Mouse (Mus musculus) kidney, adult 11 months (tissue): ENCODE measurements around the gene Antxr1.

Experiments used
- DNase-seq: peaks from one replicate; pipeline ENCODE4 v3.0.0; 2022

The Antxr1 gene

DNA sequence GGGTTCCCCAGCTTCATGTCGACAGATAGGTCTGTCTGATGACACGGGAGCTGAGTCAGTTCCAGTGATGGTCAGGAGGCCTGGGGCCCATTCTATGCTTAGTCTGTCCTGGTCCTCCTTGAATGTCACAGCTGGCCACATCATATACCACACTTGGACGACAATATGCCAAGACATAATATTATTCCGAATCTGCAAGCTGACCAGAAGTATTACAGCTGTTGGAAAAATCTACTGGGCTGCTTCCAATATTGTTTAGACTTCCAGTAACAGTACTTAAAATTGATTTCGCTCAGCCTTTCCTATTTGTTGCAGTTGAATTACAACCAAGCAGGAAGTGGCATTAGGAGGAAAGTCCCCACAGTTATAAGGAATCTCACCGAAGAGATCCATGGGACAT is 48.4 kb downstream of the Antxr1 start:
- no peak for DNase-seq

DNA sequence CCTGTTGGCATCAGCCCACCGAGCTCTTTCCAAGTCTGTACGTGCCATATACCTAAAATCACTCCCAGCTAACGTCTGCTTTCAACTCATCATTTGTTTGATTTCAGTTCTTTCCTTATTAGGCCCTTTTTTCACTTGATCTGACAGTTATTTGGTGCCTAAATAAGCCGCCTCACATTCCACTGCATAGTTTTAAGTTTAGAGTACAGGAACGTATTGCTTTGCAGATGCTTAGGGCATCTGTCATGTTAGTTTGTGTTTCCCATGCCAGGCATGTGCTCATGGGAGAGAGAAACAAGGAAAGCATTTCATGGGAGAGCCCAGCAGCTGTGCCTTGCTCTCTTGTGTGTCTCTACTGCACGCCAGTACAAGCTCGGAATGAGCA is 50.3 kb downstream of the Antxr1 start:
- no peak for DNase-seq

DNA sequence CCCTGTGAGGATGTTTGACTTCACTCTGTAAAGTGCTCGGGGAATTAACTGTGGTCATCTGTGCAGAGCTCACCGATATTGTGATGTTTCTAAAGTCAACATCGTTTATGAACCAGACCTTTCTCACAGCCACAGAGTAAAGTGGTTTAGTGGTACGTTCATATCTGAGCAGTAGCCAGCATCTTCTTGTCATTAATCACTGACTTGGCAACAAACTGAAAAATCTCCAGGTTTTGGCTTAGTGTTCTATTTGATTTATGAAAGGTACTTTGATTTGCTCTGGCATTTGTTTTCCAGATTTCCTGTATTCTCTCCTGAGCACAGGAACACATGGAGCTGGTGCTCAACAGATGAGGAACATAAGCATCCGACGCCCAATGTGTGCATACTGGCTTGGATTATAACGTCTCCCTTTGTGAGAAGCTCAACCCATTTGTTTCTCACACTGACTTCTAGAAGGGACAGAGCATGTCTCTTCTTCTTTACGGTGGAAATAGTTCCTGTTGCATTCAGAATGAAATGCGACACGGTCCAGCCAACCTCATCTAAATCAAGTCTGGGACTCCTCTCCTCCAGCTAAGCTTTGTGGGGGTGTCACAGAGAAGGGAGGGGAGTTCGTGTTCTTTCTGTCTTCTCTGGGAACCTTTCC is 50.8 kb downstream of the Antxr1 start:
- DNase-seq: no peak

DNA sequence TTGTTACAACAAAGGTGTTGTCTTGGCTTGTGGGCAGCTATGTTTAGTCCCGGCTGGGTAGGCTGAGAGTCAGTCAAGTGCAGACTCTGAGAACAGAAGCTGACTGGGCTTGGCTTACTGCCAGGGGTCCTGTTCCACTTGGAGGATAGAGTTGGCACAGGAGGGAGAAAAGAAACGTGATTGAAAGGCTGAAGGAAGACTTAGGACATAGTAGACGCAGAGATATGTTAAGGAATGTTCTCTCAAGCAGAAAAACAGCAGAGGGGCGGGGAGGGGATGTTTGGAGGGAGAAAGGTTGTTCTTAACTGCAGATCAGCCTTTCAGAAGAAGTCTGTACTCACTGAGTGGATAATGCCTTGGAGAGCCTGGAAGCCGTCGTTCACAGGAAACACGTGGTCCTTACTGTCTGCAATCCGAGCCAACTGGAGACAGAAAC is 53.3 kb downstream of the Antxr1 start:
- DNase-seq: peak; percentile 80

DNA sequence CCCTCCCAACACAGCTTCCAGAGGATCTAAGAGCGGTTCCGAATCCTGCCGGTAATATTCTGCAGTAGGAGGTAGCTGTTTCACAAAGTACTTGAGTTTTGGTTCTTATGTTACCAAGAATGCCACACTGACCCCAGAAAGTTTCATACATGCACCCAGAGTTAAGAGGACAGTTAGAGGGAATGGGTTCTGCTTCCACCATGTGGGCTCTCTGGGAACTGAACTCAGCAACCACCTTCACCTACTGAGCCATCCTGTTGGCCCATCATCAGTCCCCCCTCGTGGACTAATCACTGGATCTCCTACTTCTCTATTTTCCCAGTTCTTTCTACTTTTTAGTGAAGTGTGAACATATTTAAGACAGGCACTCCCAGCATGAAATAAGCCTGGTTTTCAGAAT is 53.9 kb downstream of the Antxr1 start:
- DNase-seq: no peak

DNA sequence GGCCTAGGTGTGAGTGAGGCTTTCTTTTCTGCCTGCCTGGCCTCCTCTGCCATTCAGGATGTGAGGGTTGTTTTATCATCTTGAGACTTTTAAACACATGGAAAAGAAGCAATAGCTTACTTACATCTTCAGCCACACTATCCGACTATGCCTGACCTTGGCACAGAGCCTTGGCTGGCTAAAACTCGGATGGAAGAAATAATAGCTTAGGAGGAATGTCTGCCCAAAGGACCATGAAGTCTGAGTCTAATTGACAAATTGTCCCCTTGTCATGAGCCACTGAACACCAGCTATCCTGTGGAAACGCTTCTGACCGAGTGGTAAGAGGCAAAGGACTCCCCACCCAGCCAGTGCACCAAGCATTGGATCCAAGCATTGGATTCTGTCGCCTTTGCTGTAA is 57.5 kb downstream of the Antxr1 start:
- no peak for DNase-seq

DNA sequence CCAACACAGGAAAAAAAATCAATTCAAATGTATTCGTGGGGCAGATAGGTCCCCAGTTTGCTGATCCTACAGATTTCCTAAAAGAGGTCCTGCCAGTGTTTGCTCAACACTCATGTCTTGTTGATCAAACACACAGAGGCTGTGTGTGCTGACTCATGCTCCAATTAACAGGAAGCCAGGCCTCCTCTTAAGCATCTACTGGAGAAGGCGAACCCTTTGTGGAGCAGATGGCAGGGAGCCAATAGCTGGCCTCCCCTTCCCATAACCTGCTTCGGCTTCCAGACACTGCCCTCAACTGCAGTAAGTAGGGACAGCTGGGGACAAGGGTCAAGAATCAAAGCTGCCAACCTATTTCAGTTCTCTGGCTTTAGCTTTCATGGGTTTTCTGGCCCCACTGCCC is 58.1 kb downstream of the Antxr1 start:
- DNase-seq: peak; percentile 37

DNA sequence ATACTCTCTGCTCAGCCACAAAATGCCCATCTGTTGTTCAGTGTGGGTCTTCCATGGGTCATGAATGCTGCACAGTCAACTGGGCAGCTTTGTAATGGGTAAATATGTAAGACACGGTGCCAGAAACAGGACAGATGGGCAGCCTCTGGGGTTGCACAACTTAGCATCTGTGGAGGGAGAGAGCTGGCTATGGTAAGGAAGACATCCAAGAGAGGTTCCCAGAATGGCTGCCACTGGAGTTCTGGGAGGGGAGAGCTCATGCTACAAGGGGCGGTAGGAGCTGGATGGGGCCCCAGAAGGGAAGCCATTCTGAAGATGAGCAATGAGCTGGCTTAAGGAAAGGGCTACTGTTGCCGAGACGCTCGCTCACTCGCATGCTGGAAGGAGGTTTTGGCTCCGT is 58.7 kb downstream of the Antxr1 start:
- DNase-seq: no peak

DNA sequence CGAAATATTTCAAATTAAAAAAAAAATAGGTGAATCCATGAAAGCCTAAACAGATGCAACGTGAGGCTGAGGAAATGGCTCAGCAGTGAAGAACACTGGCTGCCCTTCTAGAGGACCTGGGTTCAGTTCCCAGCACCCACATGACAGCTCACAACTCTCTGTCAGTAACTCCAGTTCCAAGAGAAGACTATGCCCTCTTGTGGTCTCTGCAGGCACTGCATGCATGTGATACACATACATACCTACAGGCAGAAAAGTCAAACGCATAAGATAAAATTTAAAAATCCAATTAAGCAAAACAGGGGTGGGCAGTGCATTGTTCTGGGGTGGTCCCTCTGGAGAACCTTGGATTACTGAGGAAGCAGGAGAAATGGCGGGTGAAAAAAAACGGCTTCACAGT is 60.8 kb downstream of the Antxr1 start:
- no peak for DNase-seq

DNA sequence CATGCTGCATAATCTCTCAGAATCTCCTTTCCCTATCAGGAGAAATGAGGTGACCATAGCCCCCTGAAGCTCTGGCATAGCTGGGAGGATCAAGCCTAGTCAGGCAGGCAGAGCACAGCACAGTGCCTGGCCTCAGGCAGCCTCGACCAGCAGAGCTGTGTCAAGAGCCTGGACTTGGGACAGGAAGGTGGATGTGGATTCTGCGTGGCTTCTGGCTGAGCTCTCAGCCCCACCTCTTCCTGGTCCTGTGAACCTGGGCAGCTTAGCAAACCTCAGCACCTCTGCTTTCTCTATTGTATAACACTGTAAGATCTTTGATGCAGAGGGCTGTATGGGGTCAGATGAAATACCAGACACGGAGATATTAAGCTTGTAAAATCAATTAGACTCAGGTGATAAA is 61.8 kb downstream of the Antxr1 start:
- DNase-seq: no peak

DNA sequence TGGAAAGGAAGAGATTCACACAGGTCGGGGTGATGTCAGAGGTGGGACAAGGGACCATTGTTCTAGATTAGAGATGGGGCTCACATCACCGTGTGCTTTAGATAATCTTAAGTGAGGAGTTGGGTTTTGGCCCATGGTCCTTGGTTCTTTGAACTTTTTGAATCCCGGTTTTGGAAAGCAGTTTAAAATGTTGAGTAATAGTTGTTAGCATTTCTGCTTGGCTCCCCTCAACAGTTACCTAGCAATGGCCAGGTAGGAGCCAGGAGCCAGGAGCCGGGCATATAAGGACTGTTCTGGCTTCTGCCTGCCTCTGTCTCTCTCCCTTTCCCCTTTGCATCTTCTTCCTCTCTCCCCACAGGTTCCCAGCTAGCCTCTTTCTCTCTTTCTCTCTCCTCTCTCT is 62.5 kb downstream of the Antxr1 start:
- DNase-seq: no peak

DNA sequence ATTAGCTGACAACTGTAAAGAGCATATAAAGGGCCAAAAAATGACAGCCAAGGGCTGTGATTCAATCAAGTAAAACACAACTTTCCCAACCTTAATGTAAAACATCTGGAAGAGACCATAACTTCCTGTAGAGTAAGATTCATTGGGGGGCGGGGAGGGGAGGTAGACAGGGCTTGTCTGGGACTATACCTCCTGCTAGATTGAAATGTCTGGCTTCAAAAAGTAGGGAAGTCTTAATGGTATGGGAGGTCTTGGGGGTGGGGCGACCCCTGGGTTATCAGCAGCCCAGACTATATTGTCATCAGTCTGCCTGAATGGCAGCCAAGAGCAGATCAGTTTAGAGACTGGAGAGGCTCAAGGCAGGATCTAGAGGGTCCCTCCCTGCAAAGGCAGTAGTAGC is 63.4 kb downstream of the Antxr1 start:
- DNase-seq: no peak

DNA sequence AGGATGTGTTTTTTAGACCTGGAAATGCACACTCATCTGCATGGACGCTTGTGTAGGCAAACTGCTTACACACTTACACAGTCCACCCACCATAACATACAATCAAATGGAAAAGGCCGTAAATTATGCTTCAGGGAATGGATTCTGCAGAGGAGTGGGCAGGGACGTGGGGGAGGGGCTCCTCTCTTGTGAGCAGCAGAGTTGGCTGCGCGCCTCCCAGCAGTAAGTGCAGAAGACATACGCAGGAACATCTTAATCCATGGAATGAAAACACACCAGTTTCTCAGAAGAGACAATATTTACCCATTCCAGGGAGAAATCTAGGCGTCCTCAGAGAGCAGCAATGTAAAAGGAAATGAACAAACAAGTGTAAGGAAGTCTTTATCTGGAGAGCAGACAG is 65.2 kb downstream of the Antxr1 start:
- no peak for DNase-seq

DNA sequence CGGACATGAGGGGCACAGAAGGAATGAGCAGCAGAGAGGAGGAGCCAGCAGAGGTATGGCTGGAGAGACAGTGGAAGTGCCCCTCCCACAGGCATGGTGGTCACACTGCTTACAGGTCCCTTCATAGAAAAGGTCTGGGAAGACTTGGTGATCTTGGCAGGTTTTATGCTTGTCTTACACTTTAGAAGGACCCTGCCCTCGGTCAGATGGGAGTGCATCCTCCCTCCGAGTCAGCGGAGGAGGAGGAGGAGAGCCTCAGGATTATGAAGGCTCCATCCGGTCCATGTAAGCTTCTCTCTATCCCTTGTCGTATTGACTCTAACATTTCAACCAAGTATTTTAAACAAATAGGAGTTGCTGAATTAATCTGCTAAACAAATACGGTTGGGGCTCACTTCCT is 65.7 kb downstream of the Antxr1 start:
- DNase-seq: no peak

DNA sequence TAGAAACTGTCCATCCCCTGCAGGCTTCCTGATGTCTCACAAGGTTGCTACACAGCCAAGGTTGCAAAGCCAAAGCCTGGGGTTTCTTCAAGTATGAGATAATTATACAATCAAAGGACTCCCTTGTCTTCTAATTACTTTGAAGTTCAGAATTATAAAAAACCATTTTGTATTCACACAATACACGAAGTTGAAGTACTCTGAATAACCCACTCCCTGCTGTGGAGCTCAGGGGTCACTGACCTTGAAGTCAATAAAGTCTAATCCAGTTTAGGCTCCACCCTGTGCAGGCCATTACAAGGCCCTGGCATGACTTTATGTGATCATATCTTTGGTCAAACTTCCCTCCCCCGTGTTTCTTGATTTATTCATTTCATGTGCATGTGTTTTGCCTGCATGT is 73.0 kb downstream of the Antxr1 start:
- no peak for DNase-seq

DNA sequence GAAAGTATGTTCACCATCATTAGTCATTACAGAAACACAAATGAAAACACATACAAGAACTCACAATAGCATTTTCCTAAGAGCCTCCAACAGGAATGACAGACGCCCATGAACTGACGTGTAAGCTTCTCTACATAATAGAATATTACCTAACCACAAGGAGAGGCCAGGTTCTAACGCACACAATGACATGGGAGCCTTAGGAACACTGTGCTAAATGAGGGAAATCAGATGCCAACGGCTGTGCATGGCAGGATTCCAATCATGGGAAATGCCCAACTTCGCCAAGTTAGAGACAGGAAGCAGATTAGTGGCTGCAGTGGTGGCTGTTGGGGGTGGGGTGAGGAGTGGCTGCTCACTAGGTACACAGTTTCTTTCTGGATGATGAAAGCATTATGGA is 76.6 kb downstream of the Antxr1 start:
- DNase-seq: no peak

DNA sequence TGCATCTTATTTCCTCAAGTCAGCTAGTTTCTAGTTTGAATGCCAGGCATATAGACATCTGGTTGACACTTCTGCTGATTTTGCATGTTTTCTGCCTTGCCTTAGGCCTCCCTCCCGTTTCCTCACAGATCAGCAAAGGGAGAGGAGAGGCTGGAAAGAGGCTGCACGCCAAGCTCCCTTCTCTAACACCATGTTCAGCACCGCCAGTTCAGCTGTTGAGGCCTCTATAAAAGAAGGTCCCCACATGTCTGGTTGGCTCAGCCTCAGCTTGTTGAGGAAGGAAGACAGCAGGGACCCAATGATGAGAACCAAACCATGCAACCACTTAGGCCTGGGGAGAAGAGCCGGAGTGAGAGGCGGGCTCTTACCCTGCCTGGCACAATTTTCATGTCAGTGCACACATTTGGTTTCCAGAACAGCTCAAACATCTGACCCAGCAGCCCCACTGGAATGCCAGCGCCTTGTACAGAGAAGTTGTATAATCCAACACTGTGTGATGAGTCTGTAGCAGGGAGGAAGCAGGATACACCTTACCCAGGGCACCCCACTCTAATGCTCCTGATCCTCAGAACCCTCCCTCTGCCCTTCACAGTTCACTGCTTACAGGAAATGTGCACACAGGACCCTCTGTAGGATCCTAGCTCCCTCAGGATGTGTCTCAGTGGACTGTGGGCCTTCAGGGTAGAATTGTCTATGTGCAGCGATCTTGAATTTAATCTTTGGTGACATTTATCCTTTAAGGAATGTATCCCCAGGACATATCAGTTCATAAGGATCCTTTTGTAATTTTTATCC is 77.4 kb downstream of the Antxr1 start:
- DNase-seq: no peak

DNA sequence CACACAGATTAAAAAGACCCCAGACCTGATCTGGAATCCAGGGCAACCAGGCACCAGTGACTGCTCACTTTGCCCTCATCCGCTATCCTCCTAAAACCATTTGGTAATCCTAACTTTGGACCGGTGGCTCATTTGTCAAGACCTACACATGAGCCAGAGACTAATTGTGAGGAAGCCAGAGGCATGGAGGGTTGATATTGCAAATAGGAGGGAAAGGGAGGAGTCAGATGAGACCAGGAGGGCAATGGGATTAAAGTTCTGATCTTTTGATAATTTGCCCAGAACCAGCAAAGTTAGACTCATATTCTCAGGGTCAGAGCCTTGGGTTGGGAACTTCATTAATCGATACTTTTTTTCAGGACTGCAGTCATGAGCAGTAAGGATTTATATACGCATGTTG is 78.2 kb downstream of the Antxr1 start:
- no peak for DNase-seq

DNA sequence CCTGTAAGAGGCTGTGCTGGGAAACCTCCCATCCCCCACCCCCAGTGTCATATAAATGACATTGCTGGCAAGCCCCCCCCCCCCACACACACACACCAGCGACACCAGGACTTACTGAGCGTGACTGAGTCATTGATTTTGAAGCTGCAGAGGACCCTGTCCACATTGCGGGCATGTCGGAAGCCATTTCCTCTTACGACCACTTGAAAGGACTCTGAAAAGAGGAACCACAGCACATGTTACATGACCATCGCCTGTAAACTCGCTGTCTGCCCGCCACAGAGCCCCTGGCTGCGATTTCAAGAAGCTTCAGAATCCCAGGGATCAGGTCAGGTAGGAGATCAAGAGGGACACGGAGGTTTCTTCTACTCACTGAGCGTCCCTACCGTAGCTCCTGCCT is 80.0 kb downstream of the Antxr1 start:
- DNase-seq: no peak

DNA sequence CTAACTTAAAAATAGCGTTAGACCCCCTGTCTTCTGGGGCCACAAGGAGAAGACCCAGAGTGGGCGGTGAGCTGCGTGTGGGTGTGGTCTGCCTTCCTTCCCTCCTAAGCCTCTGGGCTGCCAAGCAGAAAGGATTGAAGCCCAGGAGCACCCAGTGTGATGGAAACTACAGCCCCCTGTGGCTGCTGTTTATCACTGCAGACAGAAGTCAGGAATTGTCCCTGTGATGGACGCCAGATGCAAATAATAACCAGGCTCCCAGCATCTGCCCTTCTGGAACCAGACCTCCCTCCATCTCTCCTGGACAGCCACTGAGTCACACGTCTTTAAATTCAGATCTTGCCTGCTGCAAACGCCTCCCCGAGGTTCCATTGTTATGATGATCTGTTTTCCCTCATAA is 80.9 kb downstream of the Antxr1 start:
- DNase-seq: no peak

DNA sequence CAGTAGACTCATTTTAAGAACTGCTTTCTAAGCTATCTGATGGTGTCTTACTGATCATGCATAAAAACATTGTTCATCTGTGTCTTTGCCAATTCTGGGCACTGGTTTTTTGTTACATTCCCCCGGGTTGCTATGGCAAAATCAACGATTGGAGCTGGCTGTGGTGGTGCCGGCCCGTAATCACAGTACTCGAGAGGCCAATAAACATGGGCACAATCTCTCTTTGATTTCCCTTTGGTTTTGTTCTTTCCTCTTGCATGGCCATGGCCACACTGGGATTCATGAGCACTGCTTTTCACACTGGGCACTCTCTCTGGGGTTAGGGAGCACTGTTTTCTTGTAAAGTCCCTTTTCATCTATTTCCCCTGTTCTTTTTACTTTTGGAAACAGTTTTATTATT is 83.9 kb downstream of the Antxr1 start:
- DNase-seq: no peak

DNA sequence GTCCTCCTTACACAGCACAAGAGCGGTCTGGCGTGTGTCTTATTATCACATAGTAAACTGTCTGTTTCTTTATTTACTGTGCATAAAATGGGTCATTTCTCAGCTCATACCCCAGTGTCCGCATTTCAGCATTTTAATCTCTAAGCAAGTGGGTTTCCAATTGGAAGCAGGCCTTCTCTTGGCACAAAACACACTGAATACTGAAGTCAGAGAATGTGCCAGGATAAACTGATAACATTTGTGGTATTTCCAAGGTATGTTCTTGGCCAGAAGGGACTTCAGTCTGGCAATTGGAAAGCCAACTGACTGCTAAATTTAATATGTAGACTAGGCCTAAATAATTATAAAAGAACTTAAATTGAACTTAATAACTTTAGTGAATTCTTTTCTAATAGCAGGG is 84.9 kb downstream of the Antxr1 start:
- DNase-seq: no peak

DNA sequence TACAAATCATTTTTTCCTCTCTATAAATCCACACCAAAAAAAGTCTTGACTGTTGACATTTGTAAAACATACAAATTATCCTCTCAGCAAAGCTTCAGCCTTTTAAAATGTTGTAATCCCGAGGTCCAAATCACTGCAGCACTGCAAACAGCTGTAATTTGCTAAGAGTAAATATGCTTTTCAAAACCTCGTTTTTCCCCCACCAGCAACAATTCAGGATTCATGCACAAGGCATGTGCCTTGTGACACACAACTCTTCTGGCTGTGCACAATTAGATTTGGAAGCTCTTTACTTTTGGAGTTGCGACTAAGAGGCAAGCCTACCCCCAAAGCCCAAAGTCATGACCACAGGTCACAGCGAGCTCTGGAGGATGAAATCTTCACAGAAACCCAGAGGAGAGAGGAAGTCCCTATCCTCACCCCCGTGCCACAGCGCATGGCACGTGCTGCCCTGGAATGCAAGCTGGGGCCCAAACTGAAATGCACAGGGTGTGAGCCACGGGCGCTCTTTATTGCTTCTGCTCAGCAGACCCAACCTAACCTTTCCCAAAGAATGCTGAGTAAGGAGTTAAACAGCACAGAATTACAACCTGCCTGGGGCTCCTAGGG is 87.3 kb downstream of the Antxr1 start:
- DNase-seq: no peak
